Mouse (Mus musculus): ENCODE measurements around the gene Slc47a2. TPM values are rescaled to one million over a fixed set of nuclear protein-coding genes. Genes with fewer than 3 reads are reported as not detected.

Slc47a2 gene
- not detected in 2 replicates for polyA plus RNA-seq (2021; fragmentation: Nextera tagmentation)
- long read RNA-seq, experiment 1 = 0 reads
- long read RNA-seq, experiment 2 = 0 reads

GRCm38 (mm10) chr11:61342505-61343420 is at the start of gene Slc47a2:
Gene Slc47a2, minus strand, starts transcription at chr11:61342860.

GRCm38 (mm10) chr11:61377881-61378613 is 35.4 kb upstream of the Slc47a2 start, which contains the start of gene Slc47a1:
Gene Slc47a1, minus strand, starts transcription at chr11:61378345.

GRCm38 (mm10) chr11:61266551-61267533 is 75.8 kb downstream of the Slc47a2 start, which contains the start of gene Aldh3a2:
Gene Aldh3a2, minus strand, starts transcription at chr11:61267464.

Other genes starting within 250 kb of the Slc47a2 start
- gene Tnfrsf13b, start 216.1 kb downstream of the Slc47a2 start, polyA plus RNA-seq (2021; fragmentation: Nextera tagmentation) = 2.4 and 2.8 TPM in 2 replicates
- gene Usp22, start 167.8 kb downstream of the Slc47a2 start, polyA plus RNA-seq (2021; fragmentation: Nextera tagmentation) = 140 and 154 TPM in 2 replicates
- gene Aldh3a1, start 135.3 kb downstream of the Slc47a2 start, polyA plus RNA-seq (2021; fragmentation: Nextera tagmentation) = 2.4 and 2.6 TPM in 2 replicates
- 23.9 and 30.1 TPM in 2 replicates for gene Aldh3a2, start 75.4 kb downstream of the Slc47a2 start, polyA plus RNA-seq (2021; fragmentation: Nextera tagmentation)
- 1.9 and 2.3 TPM in 2 replicates for gene Slc47a1, start 35.5 kb upstream of the Slc47a2 start, polyA plus RNA-seq (2021; fragmentation: Nextera tagmentation)
- 21.3 and 38.9 TPM in 2 replicates for gene Rnf112, start 111.3 kb upstream of the Slc47a2 start, polyA plus RNA-seq (2021; fragmentation: Nextera tagmentation)
- 1.4 and 2.3 TPM in 2 replicates for gene Mfap4, start 142.6 kb upstream of the Slc47a2 start, polyA plus RNA-seq (2021; fragmentation: Nextera tagmentation)
- 11.9 and 12.0 TPM in 2 replicates for gene Mapk7, start 151.5 kb upstream of the Slc47a2 start, polyA plus RNA-seq (2021; fragmentation: Nextera tagmentation)
- 43.0 and 59.5 TPM in 2 replicates for gene B9d1, start 162.3 kb upstream of the Slc47a2 start, polyA plus RNA-seq (2021; fragmentation: Nextera tagmentation)
- 83.8 and 121 TPM in 2 replicates for gene Epn2, start 236.8 kb upstream of the Slc47a2 start, polyA plus RNA-seq (2021; fragmentation: Nextera tagmentation)